Mouse (Mus musculus): Measurements from ENCODE around the gene Cenpv. TPM values are rescaled to one million over a fixed set of nuclear protein-coding genes. Genes with fewer than 3 reads are reported as not detected.

The Cenpv gene
- total RNA-seq, 1 experiment: 66.5 TPM

DNA sequence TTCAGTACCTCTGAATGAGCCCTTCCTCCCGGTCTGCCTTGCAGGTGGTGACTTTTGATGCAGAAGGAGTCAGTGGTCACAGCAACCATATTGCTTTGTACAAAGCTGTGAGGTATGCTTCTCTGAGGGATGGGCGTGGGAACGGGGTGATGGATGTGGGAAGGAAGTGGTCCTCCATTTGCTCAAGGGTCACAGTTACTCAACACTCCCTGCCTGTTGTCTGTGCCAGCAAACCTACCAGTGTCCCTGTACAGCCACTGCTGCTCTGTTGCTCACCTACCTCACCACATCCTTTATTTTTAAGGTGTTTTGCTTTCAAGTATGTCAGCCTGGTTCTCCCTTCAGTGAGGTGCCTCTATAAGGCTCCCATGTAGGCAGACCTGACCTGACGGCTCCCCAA lies 31.4 kb downstream of the Cenpv start:
- DNase-seq (ENCODE audit: low read depth, low spot score): no peak
- peak overlapping the region; percentile 74 for H3K27ac ChIP-seq (ENCODE audit: insufficient read depth, low read depth, low read length, poor library complexity, severe bottlenecking)
- H3K9me3 ChIP-seq (ENCODE audit: control insufficient read depth, insufficient read depth, low read depth, low read length): peaks cover 2% of the 10 kb centered on the region; the same call in 1 of the 2 replicates
- in situ Hi-C loops (cut with MboI; ENCODE audit: low sequenced_read_pairs in 2 of 2, unreplicated experiment in 2 of 2): no loop called here
- no peak overlapping the region for H3K4me3 ChIP-seq (ENCODE audit: insufficient read depth in 1 of 2, low read depth in 1 of 2, low read length in 2 of 2, poor library complexity in 1 of 2, severe bottlenecking in 1 of 2)
- H3K36me3 ChIP-seq (ENCODE audit: control insufficient read depth, insufficient read depth, low read length, poor library complexity, severe bottlenecking): peaks cover 27% of the 10 kb centered on the region
- TF ChIP-seq HCFC1 (IDR thresholded peaks at IDR 0.05; ENCODE audit: borderline replicate concordance, insufficient read depth, low read length): no peak
- TF ChIP-seq ZNF384 (IDR thresholded peaks at IDR 0.05; ENCODE audit: low read depth, low read length): no peak
- TF ChIP-seq CHD2 (IDR thresholded peaks at IDR 0.05; ENCODE audit: low read depth, low read length): no peak
- TF ChIP-seq MAFK (IDR thresholded peaks at IDR 0.05; ENCODE audit: insufficient read depth, low read depth, low read length): no peak
- TF ChIP-seq ZC3H11A (IDR thresholded peaks at IDR 0.05; ENCODE audit: borderline replicate concordance, low read depth, low read length): no peak
- H3K9ac ChIP-seq (ENCODE audit: insufficient read depth, low read depth, low read length, poor library complexity, severe bottlenecking): no peak overlapping the region
- H3K4me1 ChIP-seq (ENCODE audit: control insufficient read depth in 2 of 2, insufficient read depth in 2 of 2, low read length in 2 of 2, poor library complexity in 1 of 2): peaks cover 4 to 15% of the 10 kb centered on the region in 2 experiments; a peak in 3 of 4 replicates

DNA sequence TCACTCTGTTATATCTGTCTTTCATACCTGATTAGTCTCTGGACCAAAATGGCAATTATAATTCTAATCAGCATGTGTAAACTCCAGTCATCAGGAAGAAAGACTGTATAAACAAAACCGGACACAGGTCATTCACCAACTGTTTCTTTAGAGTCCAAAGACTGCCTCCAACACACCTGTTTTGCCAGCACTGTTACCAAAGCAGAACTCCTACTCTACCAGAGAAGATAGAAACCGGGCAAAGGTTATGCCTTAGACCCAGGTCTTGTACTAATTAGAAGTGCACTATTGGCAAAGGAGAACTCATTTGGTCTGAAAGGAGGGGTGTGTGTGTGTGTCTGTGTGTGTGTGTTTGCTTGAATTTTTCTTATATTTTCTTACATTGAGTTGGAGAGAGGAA lies 38.5 kb downstream of the Cenpv start:
- H3K27ac ChIP-seq (ENCODE audit: insufficient read depth, low read depth, low read length, poor library complexity, severe bottlenecking): no peak overlapping the region; the same call in 1 of the 2 replicates
- no peak overlapping the region for H3K4me3 ChIP-seq (ENCODE audit: insufficient read depth in 1 of 2, low read depth in 1 of 2, low read length in 2 of 2, poor library complexity in 1 of 2, severe bottlenecking in 1 of 2)
- peaks cover 12 to 31% of the 10 kb centered on the region in 2 experiments for H3K4me1 ChIP-seq (ENCODE audit: control insufficient read depth in 2 of 2, insufficient read depth in 2 of 2, low read length in 2 of 2, poor library complexity in 1 of 2)
- in situ Hi-C loops (cut with MboI; ENCODE audit: low sequenced_read_pairs in 2 of 2, unreplicated experiment in 2 of 2): no loop called here
- H3K9ac ChIP-seq (ENCODE audit: insufficient read depth, low read depth, low read length, poor library complexity, severe bottlenecking): no peak overlapping the region
- H3K36me3 ChIP-seq (ENCODE audit: control insufficient read depth, insufficient read depth, low read length, poor library complexity, severe bottlenecking): no peaks in the 10 kb centered on the region
- peaks cover 2% of the 10 kb centered on the region; the same call in 1 of the 2 replicates for H3K9me3 ChIP-seq (ENCODE audit: control insufficient read depth, insufficient read depth, low read depth, low read length)
- DNase-seq (ENCODE audit: low read depth, low spot score): no peak
- TF ChIP-seq ZC3H11A (IDR thresholded peaks at IDR 0.05; ENCODE audit: borderline replicate concordance, low read depth, low read length) (no peak), ZNF384 (IDR thresholded peaks at IDR 0.05; ENCODE audit: low read depth, low read length) (no peak), HCFC1 (IDR thresholded peaks at IDR 0.05; ENCODE audit: borderline replicate concordance, insufficient read depth, low read length) (no peak)

DNA sequence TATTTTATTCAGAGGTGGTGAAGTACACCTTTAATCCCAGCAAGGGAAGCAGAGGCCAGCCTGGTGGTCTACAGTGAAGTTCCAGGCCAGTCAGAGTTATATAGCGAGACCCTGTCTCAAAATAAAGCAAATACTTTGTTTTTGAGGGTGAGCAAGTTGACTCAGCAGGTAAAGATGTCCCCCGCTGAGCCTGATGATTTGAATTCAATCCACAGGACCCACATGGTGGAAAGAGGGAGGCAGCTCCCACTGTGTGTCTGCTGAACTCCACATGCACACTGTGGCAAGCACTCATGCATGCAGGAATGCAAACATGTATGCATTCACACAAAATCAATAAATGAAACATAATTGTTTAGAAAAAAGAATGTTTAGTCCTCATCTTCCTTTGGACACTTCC lies 40.3 kb downstream of the Cenpv start:
- Histone ChIP-seq H3K36me3 (ENCODE audit: control insufficient read depth, insufficient read depth, low read length, poor library complexity, severe bottlenecking) (no peaks in the 10 kb centered on the region), H3K27ac (ENCODE audit: insufficient read depth, low read depth, low read length, poor library complexity, severe bottlenecking) (peak overlapping the region; percentile 69; the same call in 1 of the 2 replicates), H3K4me3 (ENCODE audit: insufficient read depth in 1 of 2, low read depth in 1 of 2, low read length in 2 of 2, poor library complexity in 1 of 2, severe bottlenecking in 1 of 2) (no peak overlapping the region), H3K9me3 (ENCODE audit: control insufficient read depth, insufficient read depth, low read depth, low read length) (no peaks in the 10 kb centered on the region), H3K4me1 (ENCODE audit: control insufficient read depth in 2 of 2, insufficient read depth in 2 of 2, low read length in 2 of 2, poor library complexity in 1 of 2) (peaks cover 13 to 34% of the 10 kb centered on the region in 2 experiments), H3K9ac (ENCODE audit: insufficient read depth, low read depth, low read length, poor library complexity, severe bottlenecking) (no peak overlapping the region; the same call in 1 of the 2 replicates)
- no peak for DNase-seq (ENCODE audit: low read depth, low spot score)
- no peak for TF ChIP-seq ZNF384 (IDR thresholded peaks at IDR 0.05; ENCODE audit: low read depth, low read length)
- no peak for TF ChIP-seq HCFC1 (IDR thresholded peaks at IDR 0.05; ENCODE audit: borderline replicate concordance, insufficient read depth, low read length)
- TF ChIP-seq MAFK (IDR thresholded peaks at IDR 0.05; ENCODE audit: insufficient read depth, low read depth, low read length): no peak
- no peak for TF ChIP-seq ZC3H11A (IDR thresholded peaks at IDR 0.05; ENCODE audit: borderline replicate concordance, low read depth, low read length)
- TF ChIP-seq CHD2 (IDR thresholded peaks at IDR 0.05; ENCODE audit: low read depth, low read length): no peak
- in situ Hi-C loops (cut with MboI; ENCODE audit: low sequenced_read_pairs in 2 of 2, unreplicated experiment in 2 of 2): no loop called here

DNA sequence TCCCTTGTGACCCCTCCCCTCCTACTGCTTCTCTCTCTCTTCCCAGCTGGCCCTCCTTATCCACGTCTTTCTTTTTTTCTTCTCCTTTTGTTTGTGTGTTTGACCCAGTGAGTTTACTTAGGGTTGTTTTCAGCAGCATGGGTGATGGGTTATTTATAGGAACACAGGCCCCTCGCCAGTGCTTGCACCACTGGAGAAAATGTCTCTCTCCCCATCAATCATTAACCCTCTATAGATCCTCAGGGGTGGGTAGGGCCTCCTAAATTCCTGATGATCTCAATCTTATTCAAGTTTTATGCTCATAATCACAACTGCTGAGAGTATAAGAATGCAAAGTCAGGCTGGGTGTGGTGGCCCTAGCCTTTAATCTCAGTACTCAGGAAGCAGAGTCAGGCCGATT lies 41.9 kb downstream of the Cenpv start:
- no peak for DNase-seq (ENCODE audit: low read depth, low spot score)
- Histone ChIP-seq H3K4me1 (ENCODE audit: control insufficient read depth in 2 of 2, insufficient read depth in 2 of 2, low read length in 2 of 2, poor library complexity in 1 of 2) (peaks cover 16 to 25% of the 10 kb centered on the region in 2 experiments), H3K27ac (ENCODE audit: insufficient read depth, low read depth, low read length, poor library complexity, severe bottlenecking) (peak overlapping the region; percentile 61; the same call in 1 of the 2 replicates), H3K4me3 (ENCODE audit: insufficient read depth in 1 of 2, low read depth in 1 of 2, low read length in 2 of 2, poor library complexity in 1 of 2, severe bottlenecking in 1 of 2) (no peak overlapping the region), H3K36me3 (ENCODE audit: control insufficient read depth, insufficient read depth, low read length, poor library complexity, severe bottlenecking) (no peaks in the 10 kb centered on the region), H3K9ac (ENCODE audit: insufficient read depth, low read depth, low read length, poor library complexity, severe bottlenecking) (no peak overlapping the region), H3K9me3 (ENCODE audit: control insufficient read depth, insufficient read depth, low read depth, low read length) (no peaks in the 10 kb centered on the region)
- TF ChIP-seq CHD2 (IDR thresholded peaks at IDR 0.05; ENCODE audit: low read depth, low read length) (no peak), ZNF384 (IDR thresholded peaks at IDR 0.05; ENCODE audit: low read depth, low read length) (no peak), ZC3H11A (IDR thresholded peaks at IDR 0.05; ENCODE audit: borderline replicate concordance, low read depth, low read length) (no peak), MAFK (IDR thresholded peaks at IDR 0.05; ENCODE audit: insufficient read depth, low read depth, low read length) (no peak), HCFC1 (IDR thresholded peaks at IDR 0.05; ENCODE audit: borderline replicate concordance, insufficient read depth, low read length) (no peak)
- in situ Hi-C loops (cut with MboI; ENCODE audit: low sequenced_read_pairs in 2 of 2, unreplicated experiment in 2 of 2): no loop called here
